Mouse (Mus musculus): ENCODE results near the gene Mvb12a. TPM values are rescaled to one million over a fixed set of nuclear protein-coding genes. Genes with fewer than 3 reads are reported as not detected.

Gene Mvb12a
- polyA plus RNA-seq, 1 experiment from 2014 or later, result 50.1 TPM

DNA sequence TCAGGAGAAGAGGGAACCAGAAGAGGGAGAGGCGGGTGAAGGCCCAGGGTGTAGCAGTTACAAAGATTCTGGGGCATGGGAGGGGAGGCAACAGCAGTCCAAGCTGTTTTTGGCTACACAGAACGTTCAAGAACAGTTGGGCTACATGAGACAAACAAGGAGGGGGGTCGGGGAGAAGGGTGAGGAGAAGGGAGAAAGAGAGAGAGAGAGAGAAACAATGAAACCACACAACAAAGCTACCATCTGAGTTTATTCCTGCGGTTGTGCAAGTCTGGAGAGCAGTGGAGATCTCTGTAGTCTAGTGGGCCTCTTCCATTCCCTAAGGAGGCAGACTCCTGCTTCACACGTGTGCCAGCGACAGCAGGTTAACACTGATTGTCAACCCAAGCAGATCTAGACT is 11.3 kb downstream of the Mvb12a start:
- Histone ChIP-seq H3K9ac (ENCODE audit: low read length) (no peak overlapping the region), H3K36me3 (ENCODE audit: control insufficient read depth, insufficient read depth, low read length) (no peaks in the 10 kb centered on the region), H3K9me3 (ENCODE audit: control insufficient read depth, low read length) (no peaks in the 10 kb centered on the region), H3K27me3 (ENCODE audit: control insufficient read depth, insufficient read depth, low read length) (peaks cover 24% of the 10 kb centered on the region), H3K4me2 (ENCODE audit: low read depth, low read length, severe bottlenecking) (no peak overlapping the region), H3K27ac (ENCODE audit: low read depth, low read length) (no peak overlapping the region), H3K4me3 (ENCODE audit: low read depth, low read length) (no peak overlapping the region), H3K4me1 (replicated peaks; ENCODE audit: control insufficient read depth, insufficient read depth, low read length) (0 out of 2 replicates have a peak, but pooled peaks cover 6% of the 10 kb centered on the region)
- WGBS, result 74% methylated on average over 6 of the region's 6 CpGs
- DNase-seq (ENCODE audit: low spot score) (no peak), ATAC-seq (replicated peaks; ENCODE audit: low FRiP score) (no peak)

DNA sequence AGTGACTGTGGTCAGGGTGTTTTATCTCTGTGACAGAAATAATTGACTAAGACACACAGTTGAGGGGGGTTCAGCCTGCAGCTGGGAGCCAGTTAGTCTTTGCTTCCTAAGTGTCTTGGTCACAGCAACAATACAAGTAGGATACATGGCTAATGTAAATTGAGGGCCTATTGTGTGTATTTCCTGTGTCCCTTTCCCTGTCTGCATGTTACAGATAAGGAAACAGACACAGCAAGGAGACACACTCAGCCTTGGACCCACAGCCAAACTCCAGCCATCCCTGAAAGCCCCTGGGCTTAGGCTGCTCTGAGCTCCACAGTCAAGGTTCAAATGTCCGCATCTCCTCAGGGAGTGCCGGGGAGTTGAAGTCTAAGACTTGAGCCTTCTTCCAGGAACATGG is 11.9 kb downstream of the Mvb12a start:
- Histone ChIP-seq H3K4me1 (replicated peaks; ENCODE audit: control insufficient read depth, insufficient read depth, low read length) (0 out of 2 replicates have a peak, but pooled peaks cover 7% of the 10 kb centered on the region), H3K9ac (ENCODE audit: low read length) (no peak overlapping the region), H3K36me3 (ENCODE audit: control insufficient read depth, insufficient read depth, low read length) (no peaks in the 10 kb centered on the region), H3K27ac (ENCODE audit: low read depth, low read length) (no peak overlapping the region), H3K4me2 (ENCODE audit: low read depth, low read length, severe bottlenecking) (no peak overlapping the region), H3K9me3 (ENCODE audit: control insufficient read depth, low read length) (no peaks in the 10 kb centered on the region), H3K27me3 (ENCODE audit: control insufficient read depth, insufficient read depth, low read length) (peaks cover 31% of the 10 kb centered on the region), H3K4me3 (ENCODE audit: low read depth, low read length) (no peak overlapping the region)
- ATAC-seq (replicated peaks; ENCODE audit: low FRiP score), result no peak
- WGBS, result 90% methylated on average over 2 of the region's 2 CpGs
- DNase-seq (ENCODE audit: low spot score), result no peak

DNA sequence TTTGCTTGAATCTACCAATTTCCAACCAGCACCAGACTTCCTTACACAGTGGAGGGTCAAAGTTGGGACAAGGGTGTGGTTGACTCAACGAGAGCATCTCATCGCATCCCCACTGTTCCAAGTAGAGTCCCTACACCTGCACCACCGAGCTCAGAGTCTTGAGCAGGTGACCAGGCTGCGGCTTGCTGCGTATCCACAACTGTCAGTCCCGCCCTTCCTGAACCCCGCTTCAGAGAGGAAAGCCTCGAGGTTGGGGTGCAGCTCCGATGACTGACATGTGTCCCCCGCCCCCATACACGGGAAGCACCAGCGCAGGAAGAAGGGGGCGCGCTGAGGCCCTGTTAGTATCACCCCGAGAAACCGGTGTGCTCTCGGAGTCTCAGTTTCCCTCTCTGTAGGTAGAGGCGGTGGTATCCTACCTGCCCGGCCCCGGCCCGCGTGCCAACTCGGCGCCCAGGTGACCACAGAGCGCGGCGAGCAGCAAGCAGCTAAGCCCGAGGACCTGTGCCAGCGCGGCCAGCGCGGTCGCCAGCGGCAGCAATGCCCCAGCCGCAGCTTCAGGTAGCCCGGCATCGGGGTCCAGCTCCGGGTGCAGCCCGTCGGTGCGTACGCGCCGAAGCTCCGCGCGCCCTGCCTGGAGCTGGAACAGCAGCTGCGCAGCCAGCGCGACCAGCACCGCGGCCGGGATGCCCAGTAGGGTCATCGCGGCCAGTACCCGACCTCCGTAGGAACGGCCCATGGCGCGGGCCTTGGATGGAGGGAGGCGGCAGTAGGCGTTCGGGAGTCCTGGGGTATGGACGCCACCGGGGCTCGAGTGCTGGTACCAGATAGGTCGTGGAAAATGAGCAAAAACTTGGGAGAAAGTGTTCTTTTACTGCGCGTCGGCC is 15.6 kb downstream of the Mvb12a start, which contains the start of gene Tmem221:
TSS of gene Tmem221 (minus strand) at position 801 of the 887 bp plus-strand sequence.
- ATAC-seq (replicated peaks; ENCODE audit: low FRiP score), result no peak
- H3K4me3 ChIP-seq (ENCODE audit: low read depth, low read length), result peak within 1 kb of the TSS; percentile 25
- H3K4me2 ChIP-seq (ENCODE audit: low read depth, low read length, severe bottlenecking), result peak within 1 kb of the TSS; percentile 48
- H3K27ac ChIP-seq (ENCODE audit: low read depth, low read length), result no peak within 1 kb of the TSS
- peaks cover 9% of the 10 kb centered on the region; the same call in 1 of the 2 replicates for H3K4me1 ChIP-seq (replicated peaks; ENCODE audit: control insufficient read depth, insufficient read depth, low read length)
- 4% methylated on average over 70 of the region's 70 CpGs for WGBS
- no peak for DNase-seq (ENCODE audit: low spot score)
- H3K9me3 ChIP-seq (ENCODE audit: control insufficient read depth, low read length), result no peaks in the 10 kb centered on the region
- H3K36me3 ChIP-seq (ENCODE audit: control insufficient read depth, insufficient read depth, low read length), result no peaks in the 10 kb centered on the region
- peaks cover 61% of the 10 kb centered on the region for H3K27me3 ChIP-seq (ENCODE audit: control insufficient read depth, insufficient read depth, low read length)
- H3K9ac ChIP-seq (ENCODE audit: low read length), result peak within 1 kb of the TSS; percentile 29

DNA sequence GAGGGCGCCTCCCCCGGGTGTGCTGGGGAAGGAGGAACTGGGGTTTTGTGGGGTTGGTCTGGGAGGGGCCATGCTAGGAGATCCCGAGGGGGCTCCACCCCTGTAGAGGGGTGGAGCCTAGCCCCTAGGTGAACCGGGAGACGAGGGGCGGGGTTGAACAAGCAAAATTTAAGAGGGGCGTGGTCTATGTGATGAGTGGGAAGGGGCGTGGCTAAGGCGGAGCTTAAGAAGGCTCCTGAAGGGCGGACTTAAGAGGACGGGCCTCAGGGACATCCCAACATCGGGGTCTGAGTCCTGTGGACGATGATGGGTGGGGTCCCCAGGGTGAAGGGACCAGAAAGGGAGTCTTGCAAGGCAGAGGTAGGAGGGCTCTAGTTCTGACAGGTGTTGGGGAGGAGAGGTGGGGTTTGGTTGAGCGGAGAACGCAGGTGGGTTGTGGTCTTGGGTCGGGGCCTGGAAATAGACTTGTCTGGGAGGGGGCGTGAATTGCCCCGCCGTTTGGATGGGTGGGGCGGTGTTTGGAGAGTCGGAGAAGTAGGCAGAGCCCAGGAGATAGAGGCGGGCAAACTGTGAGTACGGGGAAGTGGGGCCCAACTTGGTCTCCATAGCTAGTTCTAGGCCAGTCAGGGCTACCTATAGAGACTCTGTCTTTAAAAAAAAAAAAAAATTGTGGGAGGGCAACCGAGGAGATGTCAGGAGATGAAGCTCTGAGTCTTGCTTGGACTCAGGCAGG is 16.4 kb downstream of the Mvb12a start:
- H3K27me3 ChIP-seq (ENCODE audit: control insufficient read depth, insufficient read depth, low read length), result peaks cover 61% of the 10 kb centered on the region
- H3K27ac ChIP-seq (ENCODE audit: low read depth, low read length), result no peak overlapping the region
- peaks cover 2% of the 10 kb centered on the region for H3K9me3 ChIP-seq (ENCODE audit: control insufficient read depth, low read length)
- no peaks in the 10 kb centered on the region for H3K36me3 ChIP-seq (ENCODE audit: control insufficient read depth, insufficient read depth, low read length)
- H3K4me3 ChIP-seq (ENCODE audit: low read depth, low read length), result peak overlapping the region; percentile 25
- peak overlapping the region; percentile 48 for H3K4me2 ChIP-seq (ENCODE audit: low read depth, low read length, severe bottlenecking)
- peak overlapping the region; percentile 29; the same call in 1 of the 2 replicates for H3K9ac ChIP-seq (ENCODE audit: low read length)
- 2% methylated on average over 24 of the region's 24 CpGs for WGBS
- DNase-seq (ENCODE audit: low spot score) (peak; percentile 70), ATAC-seq (replicated peaks; ENCODE audit: low FRiP score) (peak; percentile 50; the same call in 1 of the 2 replicates)
- peaks cover 9% of the 10 kb centered on the region; the same call in 1 of the 2 replicates for H3K4me1 ChIP-seq (replicated peaks; ENCODE audit: control insufficient read depth, insufficient read depth, low read length)

DNA sequence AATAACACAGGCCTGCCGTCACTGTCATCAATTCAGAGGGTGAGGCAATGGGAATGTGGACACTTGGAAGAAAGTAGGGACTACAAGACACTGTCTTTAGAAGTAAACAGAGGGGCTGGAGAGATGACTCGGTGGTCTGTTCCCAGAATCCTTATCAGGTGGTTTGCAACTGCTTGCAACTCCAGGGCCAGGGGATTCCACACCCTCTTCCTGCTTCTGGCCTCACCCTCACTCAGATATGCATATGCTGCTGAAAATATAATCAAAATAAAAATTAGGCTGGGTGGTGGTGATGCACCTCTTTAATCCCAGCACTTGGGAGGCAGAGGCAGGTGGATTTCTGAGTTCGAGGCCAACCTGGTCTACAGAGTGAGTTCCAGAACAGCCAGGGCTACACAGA is 17.3 kb downstream of the Mvb12a start:
- 80% methylated on average over 3 of the region's 3 CpGs for WGBS
- Histone ChIP-seq H3K4me2 (ENCODE audit: low read depth, low read length, severe bottlenecking) (no peak overlapping the region), H3K9ac (ENCODE audit: low read length) (no peak overlapping the region), H3K9me3 (ENCODE audit: control insufficient read depth, low read length) (peaks cover 4% of the 10 kb centered on the region), H3K4me1 (replicated peaks; ENCODE audit: control insufficient read depth, insufficient read depth, low read length) (peaks cover 9% of the 10 kb centered on the region; the same call in 1 of the 2 replicates), H3K27me3 (ENCODE audit: control insufficient read depth, insufficient read depth, low read length) (peaks cover 61% of the 10 kb centered on the region), H3K27ac (ENCODE audit: low read depth, low read length) (no peak overlapping the region), H3K36me3 (ENCODE audit: control insufficient read depth, insufficient read depth, low read length) (no peaks in the 10 kb centered on the region), H3K4me3 (ENCODE audit: low read depth, low read length) (no peak overlapping the region)
- no peak for ATAC-seq (replicated peaks; ENCODE audit: low FRiP score)
- DNase-seq (ENCODE audit: low spot score), result no peak

DNA sequence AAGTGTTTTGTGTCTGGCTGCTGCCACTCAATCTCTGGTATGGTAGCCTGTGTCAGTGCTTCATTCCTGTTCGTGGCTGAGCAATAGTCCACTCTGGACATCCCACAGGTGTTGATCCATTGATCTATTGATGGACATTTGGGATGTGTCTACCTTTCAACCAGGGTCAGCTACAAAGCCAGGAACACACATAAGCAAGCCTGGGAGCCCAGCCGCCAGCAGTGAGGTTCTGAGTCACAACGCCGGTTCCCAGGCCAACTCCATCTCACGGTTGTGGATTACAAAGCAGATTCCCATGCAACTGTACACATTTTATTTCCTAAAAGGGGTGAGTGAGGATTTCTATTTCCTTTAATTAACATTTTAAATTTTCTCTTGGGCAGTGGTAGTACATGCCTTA is 18.0 kb downstream of the Mvb12a start:
- Histone ChIP-seq H3K9ac (ENCODE audit: low read length) (no peak overlapping the region), H3K4me1 (replicated peaks; ENCODE audit: control insufficient read depth, insufficient read depth, low read length) (peaks cover 9% of the 10 kb centered on the region; the same call in 1 of the 2 replicates), H3K4me3 (ENCODE audit: low read depth, low read length) (no peak overlapping the region), H3K36me3 (ENCODE audit: control insufficient read depth, insufficient read depth, low read length) (no peaks in the 10 kb centered on the region), H3K9me3 (ENCODE audit: control insufficient read depth, low read length) (peaks cover 4% of the 10 kb centered on the region), H3K27ac (ENCODE audit: low read depth, low read length) (no peak overlapping the region), H3K27me3 (ENCODE audit: control insufficient read depth, insufficient read depth, low read length) (peaks cover 61% of the 10 kb centered on the region), H3K4me2 (ENCODE audit: low read depth, low read length, severe bottlenecking) (no peak overlapping the region)
- DNase-seq (ENCODE audit: low spot score), result no peak
- WGBS, result 87% methylated on average over 5 of the region's 5 CpGs
- ATAC-seq (replicated peaks; ENCODE audit: low FRiP score), result no peak

DNA sequence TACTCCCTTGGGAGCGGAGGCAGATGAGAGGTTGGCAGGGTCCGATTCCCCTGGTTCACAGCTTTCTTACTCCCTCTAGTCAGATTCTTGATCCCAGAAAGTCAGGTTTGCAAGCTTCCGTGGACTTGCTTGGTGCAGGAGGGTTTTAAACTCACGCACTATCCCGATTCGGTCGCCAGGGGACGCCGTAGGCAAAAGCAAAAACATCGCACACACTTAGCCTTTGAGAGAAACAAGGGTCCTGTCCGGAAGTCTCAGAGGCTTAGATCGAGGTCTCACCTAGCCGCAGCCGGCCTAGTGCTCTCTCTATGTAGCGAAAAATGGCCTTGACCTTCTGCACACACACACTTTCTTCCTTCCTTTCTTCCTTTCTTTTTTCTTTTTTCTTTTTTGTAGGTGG is 18.7 kb downstream of the Mvb12a start:
- Histone ChIP-seq H3K4me3 (ENCODE audit: low read depth, low read length) (no peak overlapping the region), H3K4me1 (replicated peaks; ENCODE audit: control insufficient read depth, insufficient read depth, low read length) (peaks cover 9% of the 10 kb centered on the region; the same call in 1 of the 2 replicates), H3K9ac (ENCODE audit: low read length) (no peak overlapping the region), H3K27me3 (ENCODE audit: control insufficient read depth, insufficient read depth, low read length) (peaks cover 61% of the 10 kb centered on the region), H3K4me2 (ENCODE audit: low read depth, low read length, severe bottlenecking) (no peak overlapping the region), H3K9me3 (ENCODE audit: control insufficient read depth, low read length) (peaks cover 4% of the 10 kb centered on the region), H3K27ac (ENCODE audit: low read depth, low read length) (no peak overlapping the region), H3K36me3 (ENCODE audit: control insufficient read depth, insufficient read depth, low read length) (no peaks in the 10 kb centered on the region)
- peak; percentile 90 for DNase-seq (ENCODE audit: low spot score)
- ATAC-seq (replicated peaks; ENCODE audit: low FRiP score), result no peak; the same call in 1 of the 2 replicates
- 3% methylated on average over 15 of the region's 15 CpGs for WGBS

DNA sequence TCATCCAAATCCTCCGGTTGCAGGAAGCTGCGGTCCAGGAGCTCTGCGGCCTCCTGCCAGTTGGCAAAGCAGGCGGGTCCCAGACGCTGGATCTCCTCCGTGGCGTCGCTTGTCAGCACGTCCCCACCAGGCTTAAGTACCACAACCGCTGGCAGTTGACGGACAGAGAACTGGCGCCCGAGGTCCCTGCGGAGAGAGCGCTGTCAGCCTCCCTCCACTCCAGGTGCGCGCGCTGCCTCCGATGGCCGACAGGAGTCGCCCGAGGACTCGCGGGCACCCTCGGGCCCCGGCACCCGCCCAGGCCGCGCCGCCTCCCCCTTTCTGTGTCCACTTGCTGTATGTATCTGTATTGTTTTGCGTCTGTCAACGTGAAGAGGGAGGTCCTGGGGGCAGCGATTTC is 20.0 kb downstream of the Mvb12a start:
- no peak overlapping the region for H3K27ac ChIP-seq (ENCODE audit: low read depth, low read length)
- peaks cover 9% of the 10 kb centered on the region; the same call in 1 of the 2 replicates for H3K4me1 ChIP-seq (replicated peaks; ENCODE audit: control insufficient read depth, insufficient read depth, low read length)
- no peak overlapping the region for H3K9ac ChIP-seq (ENCODE audit: low read length)
- ATAC-seq (replicated peaks; ENCODE audit: low FRiP score) (peak; percentile 51; the same call in 1 of the 2 replicates), DNase-seq (ENCODE audit: low spot score) (peak; percentile 86)
- H3K36me3 ChIP-seq (ENCODE audit: control insufficient read depth, insufficient read depth, low read length), result no peaks in the 10 kb centered on the region
- H3K9me3 ChIP-seq (ENCODE audit: control insufficient read depth, low read length), result peaks cover 4% of the 10 kb centered on the region
- peaks cover 50% of the 10 kb centered on the region for H3K27me3 ChIP-seq (ENCODE audit: control insufficient read depth, insufficient read depth, low read length)
- H3K4me3 ChIP-seq (ENCODE audit: low read depth, low read length), result peak overlapping the region; percentile 14
- H3K4me2 ChIP-seq (ENCODE audit: low read depth, low read length, severe bottlenecking), result peak overlapping the region; percentile 31; the same call in 1 of the 2 replicates
- 1% methylated on average over 33 of the region's 33 CpGs for WGBS
